Mouse (Mus musculus): ENCODE data around the gene Ccdc78.
A peak's percentile ranks its signal among the peaks of the same experiment; 100 is the strongest.
"Not testable (repeated sequence)": the region's sequence is repeated elsewhere in the genome, so short reads cannot be mapped to it uniquely, and the experiment has no call there.

Ccdc78 gene

DNA sequence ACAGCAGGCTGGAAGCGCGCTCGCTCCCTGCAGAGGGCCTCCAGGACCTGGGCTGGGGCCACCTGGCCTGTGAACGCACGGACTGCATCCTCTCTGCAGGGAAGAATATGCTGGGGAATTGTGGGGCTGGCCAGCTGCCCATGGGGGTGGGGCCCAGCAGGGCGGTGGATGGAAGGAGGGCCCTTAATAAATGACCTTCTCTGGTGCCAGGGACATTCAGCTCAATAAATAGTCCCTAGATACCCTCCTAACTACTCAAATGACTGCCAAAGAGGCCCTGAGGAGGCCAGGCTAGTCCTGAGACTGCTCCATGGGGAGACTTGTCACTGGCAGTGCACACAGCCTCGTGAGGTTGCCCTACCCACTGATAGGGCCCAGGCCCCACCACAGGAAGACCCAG is 3.3 kb upstream of the Ccdc78 start:
- DNase-seq (ENCODE audit: low spot score), result no peak

DNA sequence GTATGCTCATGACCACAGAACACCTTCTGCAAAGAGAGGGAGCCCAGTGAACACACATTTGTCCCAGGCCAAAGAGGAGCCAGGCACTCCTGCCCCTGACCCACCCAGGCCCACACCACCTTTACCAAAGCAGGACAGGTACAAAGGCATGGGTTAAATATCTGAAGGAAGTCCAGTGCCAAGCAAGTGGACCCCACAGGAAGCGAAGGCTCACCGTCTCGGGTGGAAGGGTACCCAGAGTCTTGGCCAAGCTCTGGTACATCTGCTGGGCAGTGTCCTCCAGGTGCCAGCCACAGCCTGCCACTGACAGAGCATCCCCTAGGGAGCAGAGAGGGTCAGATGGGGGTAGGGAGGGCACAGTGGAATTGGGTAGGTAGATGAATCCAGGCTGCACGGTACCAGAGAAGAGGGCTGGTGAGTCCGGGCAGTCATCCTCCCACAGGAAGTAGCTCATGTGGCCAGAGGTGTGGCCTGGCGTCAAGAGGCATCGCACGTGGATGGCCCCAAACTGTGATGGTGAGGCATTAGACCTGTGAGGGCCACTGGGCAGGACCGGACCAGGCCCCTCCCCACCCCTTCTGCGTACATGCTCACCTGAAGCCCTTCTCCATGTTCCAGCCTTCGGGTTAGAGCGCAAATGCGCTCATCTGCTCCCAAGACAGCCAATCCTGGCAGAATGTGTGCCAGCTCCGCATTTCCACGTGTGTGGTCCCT is 2.4 kb upstream of the Ccdc78 start:
- DNase-seq (ENCODE audit: low spot score), result no peak

DNA sequence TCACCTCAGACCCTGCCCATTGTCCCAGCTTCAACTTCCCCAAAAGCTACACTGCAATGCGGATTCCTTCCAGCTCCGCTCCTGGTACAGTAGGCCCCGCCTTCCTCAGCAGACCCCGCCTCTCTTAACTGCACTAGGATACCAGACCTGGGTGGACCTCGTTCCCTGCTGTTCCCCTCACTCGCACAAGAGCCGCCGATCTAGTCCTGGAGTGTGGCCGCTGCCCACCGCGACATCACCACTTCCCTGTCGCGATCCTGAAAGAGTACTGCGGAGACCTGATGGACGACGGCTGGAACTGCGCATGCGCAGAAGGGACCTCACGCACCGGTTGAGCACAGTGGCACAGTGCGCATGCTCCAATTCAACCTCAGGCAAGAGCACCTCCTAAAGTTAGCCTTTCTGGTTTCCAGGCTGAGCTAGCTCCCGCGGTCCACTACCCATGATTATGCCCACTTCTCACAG is 1.1 kb upstream of the Ccdc78 start, which contains the start of gene Haghl:
Haghl (minus strand) TSS at position 393 of the 465 bp plus-strand sequence.
- DNase-seq (ENCODE audit: low spot score), result peak; percentile 93

GRCm38 (mm10) chr17:25786781-25787504 is 563 bp downstream of the Ccdc78 start:
- DNase-seq (ENCODE audit: low spot score), result no peak

- DNase-seq (ENCODE audit: low spot score), result no peak
Measured at GRCm38 (mm10) chr17:25791320-25791842, 5.0 kb downstream of the Ccdc78 start.

DNA sequence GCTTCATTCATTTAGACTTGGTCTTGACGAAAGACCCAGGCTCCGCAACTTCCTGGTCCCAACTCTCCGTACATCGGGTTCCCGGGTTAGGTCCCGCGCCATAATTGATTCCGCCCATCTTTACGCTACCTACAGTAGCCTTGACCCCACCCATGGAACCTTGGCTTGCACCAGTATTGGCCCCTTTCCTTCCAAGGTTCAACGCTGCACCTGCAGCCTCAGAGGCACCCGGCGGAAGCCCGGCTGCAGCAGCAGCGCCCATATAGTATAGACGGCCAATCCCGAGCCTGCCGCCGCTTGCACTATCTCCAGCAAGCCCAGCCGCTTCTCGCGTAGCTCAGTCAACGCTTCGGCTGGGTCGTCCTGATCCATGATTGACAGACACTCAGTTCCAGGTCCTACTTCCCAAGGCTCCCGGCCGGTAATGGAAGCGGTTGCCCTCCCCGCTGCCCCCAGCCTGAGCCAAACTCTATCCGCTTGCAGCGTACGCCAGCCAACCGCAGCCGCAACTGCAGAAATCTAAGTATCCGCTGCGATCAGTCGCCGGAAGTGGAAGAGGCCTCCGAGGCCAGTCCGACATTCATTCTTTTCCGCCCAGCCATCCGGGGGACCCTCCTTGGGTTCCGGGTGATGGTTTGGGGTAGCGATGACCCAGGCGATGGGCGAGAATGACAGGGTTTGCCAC is 5.6 kb downstream of the Ccdc78 start:
- DNase-seq (ENCODE audit: low spot score), result peak; percentile 84

DNA sequence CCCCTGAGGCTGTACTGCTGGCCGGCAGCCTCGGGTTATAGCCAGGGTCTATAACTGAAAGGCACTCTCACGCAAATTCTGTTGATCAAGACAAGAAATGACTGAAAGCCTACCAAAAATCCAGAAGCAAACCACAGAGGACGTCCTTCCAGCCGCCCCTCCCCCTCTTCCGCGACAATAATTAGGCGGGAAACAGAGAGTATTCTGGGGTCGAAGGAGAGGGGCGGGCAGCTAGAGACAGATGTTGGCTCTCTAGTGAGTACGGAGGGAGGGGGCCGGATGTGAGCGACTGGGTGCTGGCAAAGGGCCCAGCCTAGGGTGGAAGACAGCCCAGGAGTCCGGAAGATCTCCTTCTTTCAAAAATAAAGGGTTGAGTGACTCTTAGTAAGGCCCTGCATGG is 6.2 kb downstream of the Ccdc78 start, which contains the start of gene Fam173a:
Fam173a (minus strand) TSS at position 287 of the 400 bp plus-strand sequence.
- peak; percentile 70 for DNase-seq (ENCODE audit: low spot score)

GRCm38 (mm10) chr17:25794197-25794596 is 7.8 kb downstream of the Ccdc78 start:
- no peak for DNase-seq (ENCODE audit: low spot score)

DNA sequence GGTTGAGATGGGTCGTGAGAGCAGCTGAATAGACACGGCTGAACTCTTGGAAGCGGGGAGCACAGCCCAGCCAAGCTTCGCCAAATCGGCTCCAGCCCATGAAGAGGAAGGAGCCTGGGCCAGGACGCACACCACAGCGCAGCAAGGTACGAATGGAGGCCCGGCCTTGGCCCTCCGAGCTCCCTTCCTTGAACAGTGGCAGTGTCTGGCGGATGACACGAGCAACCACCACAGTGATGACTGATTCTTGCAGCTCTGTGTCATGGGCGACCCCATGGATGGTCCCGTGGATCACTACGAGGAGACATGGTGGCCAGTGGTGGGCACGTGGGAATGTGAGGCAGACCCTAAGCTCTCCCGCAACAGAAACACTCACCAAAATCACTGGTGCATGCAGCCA is 8.6 kb downstream of the Ccdc78 start:
- DNase-seq (ENCODE audit: low spot score), result no peak

- no peak for DNase-seq (ENCODE audit: low spot score)
Measured at GRCm38 (mm10) chr17:25795609-25796092, 9.3 kb downstream of the Ccdc78 start, which contains the start of gene AC134908.4. TSS of gene AC134908.4 (minus strand) at chr17:25795659.

- DNase-seq (ENCODE audit: low spot score), result no peak
Measured at GRCm38 (mm10) chr17:25796211-25796771, 9.9 kb downstream of the Ccdc78 start.

- DNase-seq (ENCODE audit: low spot score), result peak; percentile 86
Measured at GRCm38 (mm10) chr17:25796951-25797369, 10.6 kb downstream of the Ccdc78 start, which contains the start of gene Metrn. TSS of gene Metrn (minus strand) at chr17:25797136.

DNA sequence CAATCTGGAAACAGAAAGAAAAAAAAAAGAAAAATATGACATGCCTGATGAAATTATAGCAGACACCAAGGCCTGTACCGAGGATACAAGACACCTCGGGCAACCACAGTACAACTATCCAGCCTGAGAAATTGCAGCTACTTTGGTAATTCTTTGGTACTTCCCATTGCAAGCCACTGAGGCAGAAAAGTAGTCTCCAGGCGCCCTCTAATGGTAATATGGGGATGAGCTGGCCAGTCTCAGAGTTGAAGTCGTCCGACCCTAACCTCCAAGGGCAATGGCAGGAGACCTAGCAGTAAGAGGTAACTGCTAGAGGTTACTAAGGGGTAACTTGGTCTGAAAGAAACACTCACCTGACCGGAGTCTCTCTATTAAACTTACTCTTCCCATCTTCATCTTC is 14.6 kb downstream of the Ccdc78 start:
- DNase-seq (ENCODE audit: low spot score), result peak; percentile 50

- peak; percentile 10 for DNase-seq (ENCODE audit: low spot score)
Measured at GRCm38 (mm10) chr17:25802825-25803517, 16.6 kb downstream of the Ccdc78 start.

DNA sequence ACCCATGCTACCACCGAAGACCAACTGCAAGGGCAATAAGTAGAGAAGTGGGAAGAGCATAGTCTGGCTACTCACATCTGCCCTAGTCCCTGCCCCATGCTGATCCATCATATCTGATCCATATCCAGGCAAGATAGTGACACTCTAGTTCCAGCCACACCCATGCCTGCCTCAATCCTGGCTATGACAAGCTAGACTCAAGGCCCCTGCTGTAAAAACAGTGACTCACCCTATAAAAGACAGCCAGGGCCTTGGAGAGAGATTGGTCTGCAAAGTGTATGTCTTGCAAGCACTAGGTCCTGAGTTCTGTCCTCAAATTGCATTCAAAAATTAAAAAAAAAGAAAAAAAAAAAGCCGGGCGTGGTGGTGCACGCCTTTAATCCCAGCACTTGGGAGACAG is 20.1 kb downstream of the Ccdc78 start:
- DNase-seq (ENCODE audit: low spot score), result no peak

GRCm38 (mm10) chr17:25807452-25807851 is 21.1 kb downstream of the Ccdc78 start:
- DNase-seq (ENCODE audit: low spot score), result not testable (repeated sequence)

GRCm38 (mm10) chr17:25808028-25808427 is 21.6 kb downstream of the Ccdc78 start:
- DNase-seq (ENCODE audit: low spot score), result no peak

GRCm38 (mm10) chr17:25808789-25809605 is 22.6 kb downstream of the Ccdc78 start, which contains the start of gene Fbxl16:
TSS of gene Fbxl16 (plus strand) at chr17:25809085.
- DNase-seq (ENCODE audit: low spot score), result peak; percentile 71

DNA sequence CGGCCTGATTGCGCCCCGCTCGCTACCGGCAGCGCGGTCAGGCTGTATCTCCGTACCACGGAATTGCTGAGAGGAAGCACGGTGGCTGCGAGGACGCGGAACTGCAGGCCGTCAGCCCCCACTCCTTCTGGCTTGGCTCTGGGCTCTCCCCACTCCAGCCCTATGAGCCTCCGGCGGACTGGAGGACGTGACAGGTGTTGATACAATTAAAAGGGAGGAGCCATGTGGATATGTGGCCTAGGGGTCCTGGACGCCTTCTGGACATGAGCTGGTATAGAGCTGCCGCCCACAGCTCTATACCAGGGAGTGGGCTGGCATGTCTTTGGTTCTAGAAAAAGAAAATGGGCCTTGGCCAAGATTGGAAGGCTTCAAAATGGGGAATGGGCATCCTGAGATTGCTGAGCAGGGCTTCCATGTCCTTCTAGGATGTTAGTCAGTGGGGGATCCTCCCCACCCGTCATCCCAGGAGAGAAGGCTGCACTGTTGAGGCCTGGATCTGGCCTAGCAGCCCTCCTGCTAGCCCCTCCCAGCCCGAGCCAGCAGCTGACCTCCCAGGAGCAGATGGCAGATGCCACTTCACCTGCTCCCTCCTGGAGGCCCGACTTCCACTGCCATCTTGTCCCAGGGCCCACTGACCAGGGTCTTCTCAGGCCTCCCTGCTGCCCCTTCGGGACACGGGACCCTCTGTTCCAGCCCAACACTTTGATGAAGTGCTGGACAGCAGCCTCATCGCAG is 23.4 kb downstream of the Ccdc78 start:
- DNase-seq (ENCODE audit: low spot score), result no peak

Measured in ovary, postnatal 36 days (tissue).